Mouse (Mus musculus): Measurements from ENCODE around the gene Gm3250.

DNA sequence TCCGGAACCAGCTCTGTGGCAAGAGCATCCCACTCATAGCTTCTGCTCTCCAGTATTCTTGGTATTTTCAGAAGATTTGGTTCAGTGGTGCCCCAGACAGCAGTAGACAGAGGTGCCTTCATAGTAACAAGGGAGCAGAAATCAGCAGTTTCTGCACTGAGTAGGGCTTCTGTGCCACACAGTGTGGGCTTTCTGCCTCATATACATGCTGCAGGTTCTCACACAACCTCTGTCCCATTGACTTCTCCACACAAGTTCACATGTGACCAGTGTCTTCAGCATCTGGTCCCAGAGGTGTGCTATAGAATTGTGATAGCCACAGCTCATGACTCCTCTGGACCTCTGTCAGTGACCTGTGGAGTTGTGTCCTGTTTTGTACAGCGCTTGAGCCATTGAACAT is 6.3 kb upstream of the Gm3250 start:
- no peak for TF ChIP-seq CTCF (conservative IDR thresholded peaks at IDR 0.05 in 1 of 2, IDR thresholded peaks at IDR 0.05 in 1 of 2; ENCODE audit: low read depth in 2 of 2, low read length in 2 of 2)
- TF ChIP-seq TCF12 (IDR thresholded peaks at IDR 0.05; ENCODE audit: low read depth, low read length), result no peak
- no peak for TF ChIP-seq TBP (conservative IDR thresholded peaks at IDR 0.05; ENCODE audit: low read depth, low read length)
- no peak for TF ChIP-seq EP300 (IDR thresholded peaks at IDR 0.05; ENCODE audit: low read length)
- no peak for TF ChIP-seq POLR2A (IDR thresholded peaks at IDR 0.05; ENCODE audit: low read depth, low read length)
- no peak for TF ChIP-seq MEF2A (IDR thresholded peaks at IDR 0.05; ENCODE audit: borderline replicate concordance, low read depth, low read length)
- TF ChIP-seq SIN3A (IDR thresholded peaks at IDR 0.05; ENCODE audit: low read length), result no peak
- no peak for TF ChIP-seq GABPA (IDR thresholded peaks at IDR 0.05; ENCODE audit: insufficient replicate concordance, low read depth, low read length)
- TF ChIP-seq MAX (IDR thresholded peaks at IDR 0.05; ENCODE audit: low read length), result no peak

All from CH12.LX (cell line).